Mouse (Mus musculus): ENCODE results near the gene Casd1.

- TF ChIP-seq POLR2A (IDR thresholded peaks at IDR 0.05; ENCODE audit: low read depth, low read length) (no peak), CTCF (conservative IDR thresholded peaks at IDR 0.05; ENCODE audit: insufficient read depth, insufficient read length, low read depth, low read length) (no peak)
Measured at GRCm38 (mm10) chr6:4680576-4680975, 79.9 kb downstream of the Casd1 start.

All from kidney, adult 2 months (tissue).